Mouse (Mus musculus) layer of hippocampus, adult 2 months (tissue): ENCODE measurements at regions not wholly inside any gene's neighbourhood (a gene's known extent, or its start where the extent isn't known, plus 50 kb on each side); places are given as distances from the start of the nearest gene placed in this dataset.
A peak's percentile ranks its signal among the peaks of the same experiment; 100 is the strongest.

Experiments
- DNase-seq, 2 experiments: peaks; one replicate each; pipeline ENCODE4 v3.0.0; 2022; ENCODE audit warnings: low spot score in 2 of 2
- H3K27ac ChIP-seq: fragments of 200-600 bp; 2 replicates; pipeline ENCODE4 v1.8.1; 2022
- H3K4me3 ChIP-seq: fragments of 200-600 bp; 2 replicates; pipeline ENCODE4 v1.8.1; 2022; ENCODE audit warnings: mild to moderate bottlenecking
- CTCF ChIP-seq: fragments of 200-600 bp; conservative IDR thresholded peaks from 2 replicates; pipeline ENCODE4 v1.8.1; 2022; ENCODE audit warnings: antibody characterized with exemption, mild to moderate bottlenecking, moderate library complexity

- DNase-seq, result peak; percentile 70 to 75
- Histone ChIP-seq H3K27ac (peak overlapping the region; percentile 81), H3K4me3 (peak overlapping the region; percentile 50)
- peak; percentile 88 for TF ChIP-seq CTCF
Observed at GRCm38 (mm10) chr9:83691332-83692198, 114.5 kb downstream of the Elovl4 start.
